Mouse (Mus musculus) kidney, adult 2 months (tissue): Measurements from ENCODE around the gene Sgf29.

Experiments
- CTCF ChIP-seq: fragments of 200-500 bp; conservative IDR thresholded peaks from 2 replicates; pipeline ENCODE4 v1.5.1; 2011; ENCODE audit warnings: low read depth, mild to moderate bottlenecking, control low read depth, low read length, moderate library complexity, mixed read lengths; ENCODE audit not compliant: insufficient read depth, insufficient read length
- POLR2A ChIP-seq: fragments of 200-500 bp; IDR thresholded peaks from one replicate; pipeline ENCODE4 v1.6.1; 2011; ENCODE audit warnings: low read depth, low read length, control low read depth

DNA sequence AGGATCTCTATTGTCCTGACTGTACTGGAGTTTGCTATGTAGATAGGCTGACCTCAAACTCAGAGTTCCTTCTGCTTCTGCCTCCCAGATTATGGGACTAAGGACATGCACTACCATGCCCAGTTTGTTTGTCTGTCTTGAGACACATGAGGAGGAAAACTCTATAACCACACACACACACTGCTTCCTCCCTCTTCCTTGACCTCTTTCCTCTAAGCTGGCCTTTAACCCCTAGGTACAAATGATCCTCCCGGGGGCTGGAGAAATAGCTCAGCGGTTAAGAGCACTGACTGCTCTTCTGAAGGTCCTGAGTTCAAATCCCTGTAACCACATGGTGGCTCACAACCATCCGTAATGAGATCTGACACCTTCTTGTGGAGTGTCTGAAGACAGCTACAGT lies 4.8 kb upstream of the Sgf29 start:
- no peak for TF ChIP-seq POLR2A
- no peak for TF ChIP-seq CTCF
